Mouse (Mus musculus): Measurements from ENCODE around the gene Flot2.

- no peak for TF ChIP-seq CTCF (IDR thresholded peaks at IDR 0.05; ENCODE audit: control insufficient read depth, insufficient read depth, insufficient replicate concordance, low read depth, low read length)
- TF ChIP-seq POLR2A (IDR thresholded peaks at IDR 0.05; ENCODE audit: control insufficient read depth, low read depth, low read length), result no peak
Measured at GRCm38 (mm10) chr11:78094137-78094503, 56.4 kb downstream of the Flot2 start.

Measured in testis, adult 2 months (tissue).